Mouse (Mus musculus) left cerebral cortex, postnatal 36 days (tissue): ENCODE data around the gene Irs2. TPM values are rescaled to one million over a fixed set of nuclear protein-coding genes. Genes with fewer than 3 reads are reported as not detected.

Experiments
- DNase-seq, 2 experiments: peaks; one replicate each; pipeline ENCODE4 v3.0.0; 2021 to 2022; ENCODE audit warnings: low spot score in 2 of 2, mixed read lengths in 1 of 2
- intact Hi-C: fragments of 180-260 bp; cut with DNase I; formaldehyde crosslinking; loops from one replicate; pipeline ENCODE4 v1.15.1; 2025
- total RNA-seq, 2 experiments: library from RNA; stranded (reverse); gene quantifications; 2 replicates each; pipeline ENCODE4 v1.2.3; 2021

Irs2 gene
- total RNA-seq = 10 to 100 TPM; 49.7 to 66.6 TPM

GRCm38 (mm10) chr8:11008379-11008775 is at the start of gene Irs2:
Gene Irs2, minus strand, starts transcription at chr8:11008458.
- DNase-seq = no peak
- intact Hi-C loops = loop anchor here (1.0 to 10.0 kb wide), 5 partner anchors 82 to 567 kb away; no protein-coding TSS in a partner anchor

- no peak for DNase-seq
- intact Hi-C loops = no loop called here
Observed at GRCm38 (mm10) chr8:11056665-11057064, 48.4 kb upstream of the Irs2 start.

- DNase-seq = no peak
- intact Hi-C loops = no loop called here
Observed at GRCm38 (mm10) chr8:11056175-11056563, 47.9 kb upstream of the Irs2 start.

GRCm38 (mm10) chr8:11055557-11056174 is 47.4 kb upstream of the Irs2 start:
- intact Hi-C loops = no loop called here
- DNase-seq = no peak

- intact Hi-C loops = no loop called here
- no peak for DNase-seq
Observed at GRCm38 (mm10) chr8:11049835-11050234, 41.6 kb upstream of the Irs2 start.

GRCm38 (mm10) chr8:11047812-11048211 is 39.6 kb upstream of the Irs2 start:
- intact Hi-C loops = no loop called here
- DNase-seq = no peak

- DNase-seq = no peak
- intact Hi-C loops = no loop called here
Observed at GRCm38 (mm10) chr8:11044660-11045059, 36.4 kb upstream of the Irs2 start.

- intact Hi-C loops = no loop called here
- DNase-seq = no peak
Observed at GRCm38 (mm10) chr8:11043591-11043990, 35.3 kb upstream of the Irs2 start.

GRCm38 (mm10) chr8:11042872-11043587 is 34.8 kb upstream of the Irs2 start:
- intact Hi-C loops = no loop called here
- DNase-seq = peak in 1 of 2 experiments; percentile 5

GRCm38 (mm10) chr8:11040088-11040487 is 31.8 kb upstream of the Irs2 start:
- no peak for DNase-seq
- intact Hi-C loops = no loop called here

GRCm38 (mm10) chr8:11038788-11039187 is 30.5 kb upstream of the Irs2 start:
- intact Hi-C loops = no loop called here
- DNase-seq = no peak

- DNase-seq = no peak
- intact Hi-C loops = no loop called here
Observed at GRCm38 (mm10) chr8:11038367-11038766, 30.1 kb upstream of the Irs2 start.

GRCm38 (mm10) chr8:11036790-11037189 is 28.5 kb upstream of the Irs2 start:
- intact Hi-C loops = no loop called here
- no peak for DNase-seq

- intact Hi-C loops = no loop called here
- no peak for DNase-seq
Observed at GRCm38 (mm10) chr8:11035628-11036416, 27.6 kb upstream of the Irs2 start.

GRCm38 (mm10) chr8:11024871-11025270 is 16.6 kb upstream of the Irs2 start:
- DNase-seq = no peak
- intact Hi-C loops = no loop called here

- intact Hi-C loops = no loop called here
Observed at GRCm38 (mm10) chr8:11020949-11021572, 12.8 kb upstream of the Irs2 start.

GRCm38 (mm10) chr8:11015622-11016021 is 7.4 kb upstream of the Irs2 start:
- intact Hi-C loops = loop anchor here (2.0 kb wide), 1 partner anchor 441 kb away; no protein-coding TSS in a partner anchor
- no peak for DNase-seq

More at GRCm38 (mm10) chr8:11020949-11021572, 12.8 kb upstream of the Irs2 start:
- no peak for DNase-seq

- peak; percentile 43 to 64 for DNase-seq
- intact Hi-C loops = loop anchor here (2.0 to 5.0 kb wide), 2 partner anchors 162 to 174 kb away; no protein-coding TSS in a partner anchor
Observed at GRCm38 (mm10) chr8:11013258-11013657, 5.0 kb upstream of the Irs2 start.

- intact Hi-C loops = loop anchor here (2.0 to 5.0 kb wide), 2 partner anchors 163 to 175 kb away; no protein-coding TSS in a partner anchor
- DNase-seq = no peak
Observed at GRCm38 (mm10) chr8:11011787-11012485, 3.7 kb upstream of the Irs2 start.
